Mouse (Mus musculus): Measurements from ENCODE around the gene Ndufa5.

DNA sequence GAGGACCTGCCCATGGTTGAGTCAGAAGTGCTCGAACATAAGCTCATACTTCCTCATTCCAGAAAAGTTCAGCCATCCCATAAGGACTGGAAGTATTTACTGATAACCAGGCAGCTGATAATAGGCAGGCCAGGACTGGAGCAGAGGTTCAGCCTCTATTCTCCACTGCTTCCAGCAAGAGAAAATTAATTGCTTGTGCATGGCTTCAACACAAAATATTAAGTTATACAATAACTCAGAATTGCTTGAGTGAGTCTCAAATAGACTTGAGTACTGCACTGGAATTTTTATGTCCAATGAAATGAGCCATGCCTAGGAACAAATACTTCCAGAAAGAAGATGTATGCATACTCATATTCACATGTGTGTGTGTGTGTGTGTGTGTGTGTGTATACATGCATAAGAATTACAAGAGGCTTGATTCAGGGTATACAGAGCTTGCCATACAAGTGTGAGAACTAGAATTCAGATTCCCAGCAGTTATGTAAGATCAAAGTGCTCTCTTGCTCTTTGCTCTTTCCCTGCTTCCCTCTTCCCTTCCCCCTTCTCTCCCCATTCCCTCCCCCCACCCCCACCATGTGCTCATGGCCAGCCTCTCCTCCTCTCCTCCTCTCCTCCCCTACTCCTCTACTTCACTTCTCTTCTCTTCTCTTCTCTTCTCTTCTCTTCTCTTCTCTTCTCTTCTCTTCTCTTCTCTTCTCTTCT lies 19.1 kb upstream of the Ndufa5 start:
- TF ChIP-seq CTCF (IDR thresholded peaks at IDR 0.05; ENCODE audit: low read depth, low read length) (no peak), POLR2A (IDR thresholded peaks at IDR 0.05; ENCODE audit: insufficient read depth, low read length) (no peak), EP300 (IDR thresholded peaks at IDR 0.05; ENCODE audit: insufficient read depth, low read depth, low read length) (no peak)

Data from ES-Bruce4 (cell line).